Mouse (Mus musculus): ENCODE data around the gene Ndufa13.

DNA sequence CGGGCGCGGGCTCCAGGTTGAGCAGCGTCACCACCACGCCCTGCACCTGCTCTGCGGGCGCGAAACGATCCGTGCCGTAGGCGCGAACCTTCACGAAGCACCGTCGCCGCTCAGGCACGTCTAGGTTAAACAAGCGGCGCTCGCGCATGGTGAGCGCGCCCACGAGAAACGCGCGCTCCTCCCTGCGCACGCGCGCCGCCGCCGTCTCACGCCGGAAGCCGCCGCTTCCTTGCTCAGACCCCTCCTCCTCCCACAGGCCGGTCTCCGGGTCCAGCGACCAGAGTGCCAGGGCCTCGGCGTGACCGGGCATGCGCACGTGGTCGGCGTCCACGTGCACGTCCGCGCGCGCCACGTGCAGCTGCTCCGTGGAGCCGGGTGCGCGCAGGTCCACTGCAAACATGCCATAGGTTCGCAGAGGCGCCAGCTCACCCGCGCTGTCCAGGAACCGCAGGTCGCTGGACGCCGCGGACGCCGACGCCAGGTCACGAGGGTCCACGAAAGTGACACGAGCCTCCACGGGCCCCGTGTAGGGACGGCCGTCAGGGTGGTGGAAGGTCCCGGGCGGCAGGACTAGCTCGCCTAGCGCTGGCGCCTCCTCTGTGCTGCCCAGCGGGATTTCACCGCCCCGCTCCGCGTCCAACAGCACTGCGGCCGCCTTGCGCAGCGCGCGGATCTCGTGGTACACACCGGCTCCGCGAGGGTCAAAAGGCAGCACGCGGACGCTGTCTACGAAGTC is 20.2 kb downstream of the Ndufa13 start:
- TF ChIP-seq POLR2A (IDR thresholded peaks at IDR 0.05; ENCODE audit: borderline replicate concordance, extremely low read depth, low read depth, low read length) = no peak
- TF ChIP-seq CTCF (IDR thresholded peaks at IDR 0.05; ENCODE audit: insufficient read depth, low read length) = no peak

All from lung, adult 2 months (tissue).